Mouse (Mus musculus): ENCODE measurements at regions not wholly inside any gene's neighbourhood (a gene's known extent, or its start where the extent isn't known, plus 50 kb on each side); places are given as distances from the start of the nearest gene placed in this dataset.

DNA sequence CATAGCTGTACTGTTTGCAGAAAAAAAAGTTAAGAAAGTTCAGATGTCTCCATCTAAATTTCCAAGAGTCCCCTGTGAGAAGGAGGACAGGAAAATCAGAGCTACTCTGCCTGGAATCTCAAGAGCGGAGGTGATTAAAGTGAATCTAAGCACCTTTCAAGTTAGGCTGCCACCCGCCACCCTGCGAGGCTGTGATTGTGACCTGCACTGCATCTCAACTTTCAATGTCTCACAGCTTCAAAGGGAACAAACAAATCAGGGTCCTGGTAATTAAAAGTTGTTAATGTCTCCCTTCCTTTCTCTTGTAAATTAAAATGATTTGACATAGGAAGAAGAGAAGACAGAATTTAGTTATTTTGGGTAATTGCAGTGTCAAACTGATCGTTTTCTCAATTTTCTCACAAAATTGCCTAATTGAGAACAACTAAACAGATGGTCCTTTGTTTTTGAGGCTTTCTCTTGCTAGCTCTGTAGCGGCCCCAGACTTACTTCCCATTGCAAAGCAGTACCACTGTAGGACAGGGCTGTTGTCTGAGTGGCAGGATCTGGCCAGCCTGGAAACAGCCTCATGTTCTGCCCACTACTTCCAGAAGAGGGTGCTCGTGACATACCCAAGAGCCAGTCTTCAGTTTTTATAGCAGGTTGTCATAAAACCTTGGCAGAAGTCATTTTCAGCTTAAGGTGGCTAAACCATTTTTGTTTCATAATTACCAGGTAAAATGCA, 187.9 kb upstream of the Pfkp start:
- peak; percentile 8 for TF ChIP-seq CTCF (IDR thresholded peaks at IDR 0.05; ENCODE audit: control insufficient read depth, insufficient read depth, insufficient read length)
- no peak for TF ChIP-seq FOSL1 (IDR thresholded peaks at IDR 0.05; ENCODE audit: insufficient read depth, low read length, poor library complexity, severe bottlenecking)
- no peak for TF ChIP-seq MAX (IDR thresholded peaks at IDR 0.05)
- TF ChIP-seq USF1 (IDR thresholded peaks at IDR 0.05; ENCODE audit: low read depth): no peak
- no peak for TF ChIP-seq CEBPB (IDR thresholded peaks at IDR 0.05; ENCODE audit: low read depth)
- TF ChIP-seq MYOG (IDR thresholded peaks at IDR 0.05; ENCODE audit: control insufficient read depth, extremely low read depth, insufficient read length): no peak

Measured in C2C12 (cell line).